Mouse (Mus musculus) 416B (cell line): ENCODE results near the gene Ttc8.

Source experiments
- DNase-seq: peaks from one replicate; pipeline ENCODE4 v3.0.0; 2011; ENCODE audit warnings: low read depth

The Ttc8 gene

DNA sequence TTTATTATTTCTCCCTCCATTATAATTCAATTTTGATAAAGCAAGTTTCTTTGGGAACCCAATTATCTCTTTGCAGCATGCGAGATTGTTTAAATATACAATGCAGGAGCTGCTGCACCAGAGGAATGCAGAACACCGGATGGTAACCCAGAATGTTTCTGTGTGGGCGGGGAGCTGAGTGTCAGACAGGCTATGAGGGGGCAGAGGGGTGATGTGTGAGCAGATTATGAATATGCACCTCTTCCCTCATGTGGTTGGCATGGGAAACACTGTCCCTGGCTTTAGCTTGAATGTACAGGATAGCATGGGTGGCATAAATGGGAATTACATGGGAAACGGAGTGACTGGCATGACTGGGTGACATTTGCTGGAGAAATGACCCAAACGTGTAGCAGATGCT, 108.3 kb downstream of the Ttc8 start:
- DNase-seq, result no peak

GRCm38 (mm10) chr12:99030022-99030421, 109.6 kb downstream of the Ttc8 start:
- DNase-seq, result no peak
